Mouse (Mus musculus) WW6 (cell line): Measurements from ENCODE around the gene Nasp.

Source experiments
- DNase-seq: peaks from one replicate; pipeline ENCODE4 v3.0.0-alpha.2; 2013; ENCODE audit warnings: low read depth, low spot score

Nasp gene

DNA sequence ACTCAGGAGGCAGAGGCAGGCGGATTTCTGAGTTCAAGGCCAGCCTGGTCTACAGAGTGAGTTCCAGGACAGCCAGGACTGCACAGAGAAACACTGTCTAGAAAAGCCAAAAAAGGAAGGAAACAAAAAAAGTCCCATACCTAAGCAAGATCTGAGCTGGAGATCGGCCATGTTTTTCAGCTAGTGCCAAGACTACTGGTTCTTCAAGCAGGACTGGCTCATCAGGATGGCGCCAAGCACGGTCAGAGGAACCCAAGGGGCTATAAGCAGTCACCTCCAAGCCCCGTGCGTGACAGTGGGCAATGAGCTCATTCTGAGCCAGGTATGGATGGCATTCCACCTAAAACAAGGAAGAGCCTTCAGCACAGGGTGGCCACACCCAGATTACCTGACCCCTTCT lies 11.1 kb upstream of the Nasp start:
- no peak for DNase-seq

DNA sequence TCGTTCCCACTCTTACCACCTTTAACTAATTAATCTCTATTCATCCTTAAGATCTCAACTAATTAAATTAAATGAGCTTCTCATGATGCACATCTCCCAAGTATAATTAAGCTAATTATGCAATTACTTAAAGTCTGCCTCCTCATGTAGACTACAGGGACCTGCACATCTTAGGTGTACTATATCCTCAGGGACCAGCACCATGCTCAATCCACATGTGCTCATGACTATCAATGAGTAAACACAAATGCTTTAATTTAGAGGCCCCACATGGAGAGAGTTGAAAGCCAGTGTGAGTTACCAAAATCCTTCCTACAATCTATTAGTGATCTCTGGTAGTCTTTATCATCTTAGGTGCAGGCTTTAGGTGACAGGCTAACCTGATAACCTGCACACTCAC lies 7.5 kb upstream of the Nasp start:
- DNase-seq = no peak

DNA sequence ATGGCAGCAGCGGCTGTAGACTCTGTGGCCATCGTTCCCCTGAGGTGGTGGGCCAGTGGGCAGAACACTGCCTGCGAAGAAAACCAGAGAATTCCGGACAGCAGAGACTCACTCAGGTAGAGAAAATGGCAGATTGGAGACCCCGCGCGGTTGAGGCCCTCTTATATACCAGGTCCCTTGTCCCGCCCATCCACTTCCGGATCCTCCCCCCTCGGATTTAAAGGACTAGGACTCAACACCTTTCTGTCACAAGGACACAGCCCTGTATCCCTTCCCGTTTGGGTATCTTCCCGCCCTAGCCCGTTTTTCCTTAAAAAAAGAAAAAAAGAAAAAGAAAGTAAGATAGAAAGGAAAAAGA lies 403 bp downstream of the Nasp start:
- peak; percentile 76 for DNase-seq

DNA sequence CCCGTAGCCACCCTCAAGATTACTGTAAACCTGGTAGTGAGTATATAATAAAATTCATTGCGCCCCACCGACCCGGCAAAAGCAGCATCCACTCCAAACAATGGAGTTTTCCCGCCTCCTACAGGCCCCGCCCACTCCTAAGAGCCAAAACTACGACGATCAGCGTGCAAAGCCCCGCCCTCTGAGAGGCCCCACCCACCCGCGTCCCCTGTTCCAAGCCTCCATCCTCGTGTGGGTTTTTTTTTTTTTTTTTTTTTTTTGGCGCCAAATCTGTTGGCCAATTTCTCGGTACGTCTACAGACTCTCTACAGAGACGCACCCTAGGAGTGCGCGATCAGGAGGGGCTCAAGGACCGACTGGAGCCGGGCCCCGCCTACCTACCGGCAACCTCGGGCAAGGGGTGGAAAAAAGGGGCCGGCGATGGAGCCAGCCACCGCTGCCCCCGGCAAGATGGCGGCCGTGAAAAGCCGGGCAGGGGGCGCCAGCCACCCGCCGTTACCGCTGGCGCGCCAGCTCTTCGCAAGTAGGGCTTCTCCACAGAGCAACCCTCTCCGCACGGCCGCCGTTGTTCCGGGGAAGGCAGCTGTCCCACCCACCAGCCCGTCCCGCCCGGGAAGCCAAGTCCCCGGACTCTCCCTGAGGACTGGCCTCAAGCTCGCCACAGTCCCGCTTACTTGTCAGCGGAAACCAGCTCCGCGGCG lies 933 bp downstream of the Nasp start:
- peak; percentile 67 for DNase-seq

DNA sequence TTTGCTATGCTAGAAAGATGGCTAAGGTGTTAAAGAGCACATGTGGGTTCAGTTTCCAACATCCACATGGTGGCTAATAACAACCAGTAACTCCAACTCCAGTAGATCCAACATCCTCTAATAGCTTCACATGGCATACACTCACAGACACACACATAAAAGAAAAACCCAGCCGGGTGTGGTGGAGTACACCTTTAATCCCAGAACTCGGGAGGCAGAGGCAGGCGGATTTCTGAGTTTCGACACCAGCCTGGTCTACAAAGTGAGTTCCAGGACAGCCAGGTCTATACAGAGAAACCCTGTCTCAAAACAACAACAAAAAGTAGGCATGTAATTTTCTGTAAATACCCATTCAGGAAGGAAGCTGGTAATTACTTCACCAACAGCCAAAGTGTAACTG lies 2.9 kb downstream of the Nasp start:
- no peak for DNase-seq

DNA sequence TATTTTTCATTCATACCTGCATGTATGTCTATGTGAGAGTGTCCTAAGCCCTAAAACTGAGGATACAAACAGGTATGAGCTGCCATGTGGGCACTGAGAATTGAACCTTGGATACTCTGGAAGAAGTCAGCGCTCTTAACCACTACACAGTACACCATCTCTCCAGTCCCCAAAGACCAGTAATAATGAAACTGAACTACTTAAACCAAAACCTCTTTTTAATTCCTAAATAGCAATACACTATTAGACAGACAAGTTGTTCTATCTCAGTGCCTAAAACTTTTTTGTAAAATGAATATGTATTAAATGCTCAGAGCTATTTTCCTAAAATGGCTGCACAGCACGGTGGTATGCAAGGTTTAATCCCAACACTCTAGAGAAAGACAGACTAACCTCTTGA lies 12.5 kb downstream of the Nasp start:
- DNase-seq = no peak

DNA sequence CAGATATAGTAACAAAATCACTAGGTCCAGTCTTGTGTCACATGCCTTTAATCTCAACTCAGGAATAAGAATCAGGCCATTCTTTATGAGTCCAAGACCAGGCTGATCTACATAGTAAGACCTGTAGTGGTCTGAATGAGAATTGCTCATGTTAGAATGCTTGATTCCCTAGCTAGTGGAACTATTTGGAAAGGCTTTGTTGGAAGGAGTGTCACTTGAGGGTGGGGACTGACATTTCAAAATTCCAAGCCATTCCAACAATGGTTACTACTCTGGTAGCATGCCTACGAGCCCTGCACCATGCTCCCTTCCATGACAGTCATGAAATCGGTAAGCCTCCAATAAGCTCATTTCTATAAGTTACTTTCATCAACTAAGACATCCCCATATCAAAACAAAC lies 15.1 kb downstream of the Nasp start:
- DNase-seq = no peak

DNA sequence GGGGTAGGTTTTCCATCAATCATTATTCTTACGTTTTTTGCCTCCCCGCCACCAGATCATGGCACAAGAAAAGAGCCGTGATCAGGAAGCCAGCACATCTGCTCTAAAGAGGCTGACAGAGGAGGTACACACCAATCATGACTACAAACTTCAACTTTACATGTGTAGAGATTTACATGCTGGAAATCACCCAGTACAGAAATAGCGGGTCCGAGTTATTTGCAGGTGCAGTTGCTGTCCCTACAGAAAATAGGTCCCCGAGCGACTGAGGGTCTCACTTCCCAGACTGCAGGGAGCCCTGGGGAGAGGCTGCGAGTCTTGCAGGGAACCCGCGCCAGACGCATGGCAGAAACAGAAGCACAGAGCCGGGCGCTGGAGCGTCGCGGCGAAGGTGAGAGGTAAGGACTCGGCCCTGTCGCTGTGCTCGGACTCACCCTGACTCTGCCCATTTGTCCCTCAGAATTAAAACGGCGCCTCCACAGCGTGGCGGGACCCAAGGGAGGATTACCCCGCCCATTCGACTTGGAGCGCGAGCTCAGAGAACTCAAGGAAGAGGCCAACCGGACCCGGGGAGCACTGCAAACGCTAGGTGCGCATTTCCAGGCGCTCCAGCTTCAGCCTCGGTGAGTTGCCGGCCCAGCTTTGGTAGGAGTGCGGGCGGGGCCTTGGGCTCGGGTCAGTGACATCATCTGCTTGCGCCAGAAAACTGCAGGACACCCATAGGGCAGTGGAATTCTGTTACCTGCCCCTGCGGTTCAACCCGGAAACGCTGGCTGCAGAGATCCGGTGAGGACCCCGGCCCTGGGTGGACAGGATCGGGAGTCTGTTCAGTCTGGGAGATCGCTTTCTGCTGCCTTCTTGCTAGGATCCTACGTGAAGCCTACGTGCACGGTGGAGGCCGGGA lies 30.5 kb downstream of the Nasp start:
- DNase-seq = peak; percentile 89

DNA sequence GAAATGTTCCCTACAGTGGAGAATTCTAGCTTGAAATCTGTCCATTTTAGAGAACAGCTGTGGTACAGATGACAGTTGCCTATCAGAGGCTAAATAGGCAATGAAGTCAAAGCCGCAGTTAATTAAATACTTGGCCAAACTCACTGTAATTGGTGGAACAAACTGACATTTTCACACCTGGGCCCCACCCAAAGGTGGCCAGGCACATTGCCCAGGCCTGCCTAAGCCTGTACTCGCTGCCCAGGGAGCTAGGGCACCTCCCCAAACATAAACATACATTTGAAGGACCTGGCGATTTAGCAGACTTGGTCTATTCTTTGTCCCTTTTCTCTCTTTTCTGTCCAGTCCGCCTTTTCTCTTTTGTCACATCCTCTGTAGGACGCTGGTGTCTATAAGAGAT lies 31.4 kb downstream of the Nasp start, which contains the start of gene Ccdc17:
Gene Ccdc17 (plus strand): TSS at position 276 of the 400 bp plus-strand sequence.
- DNase-seq = no peak

DNA sequence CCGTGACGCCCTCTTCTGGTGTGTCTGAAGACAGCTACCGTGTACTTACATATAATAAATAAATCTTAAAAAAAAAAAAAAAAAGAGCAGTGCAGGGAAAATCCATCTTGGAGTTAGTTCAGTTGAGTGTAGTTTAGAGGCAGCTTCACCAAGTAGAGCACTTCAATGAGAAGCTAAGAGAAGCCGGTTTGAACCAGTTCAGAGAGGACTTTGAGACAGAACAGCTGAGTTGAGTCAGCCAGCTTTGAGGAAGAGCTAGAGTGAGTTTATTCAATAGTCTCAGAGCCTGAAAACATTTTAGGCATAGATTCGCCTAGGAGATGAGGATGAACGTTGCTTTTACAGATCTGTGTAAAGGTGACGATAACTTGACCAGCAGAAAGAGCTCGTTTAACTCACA lies 31.9 kb downstream of the Nasp start:
- DNase-seq = no peak

DNA sequence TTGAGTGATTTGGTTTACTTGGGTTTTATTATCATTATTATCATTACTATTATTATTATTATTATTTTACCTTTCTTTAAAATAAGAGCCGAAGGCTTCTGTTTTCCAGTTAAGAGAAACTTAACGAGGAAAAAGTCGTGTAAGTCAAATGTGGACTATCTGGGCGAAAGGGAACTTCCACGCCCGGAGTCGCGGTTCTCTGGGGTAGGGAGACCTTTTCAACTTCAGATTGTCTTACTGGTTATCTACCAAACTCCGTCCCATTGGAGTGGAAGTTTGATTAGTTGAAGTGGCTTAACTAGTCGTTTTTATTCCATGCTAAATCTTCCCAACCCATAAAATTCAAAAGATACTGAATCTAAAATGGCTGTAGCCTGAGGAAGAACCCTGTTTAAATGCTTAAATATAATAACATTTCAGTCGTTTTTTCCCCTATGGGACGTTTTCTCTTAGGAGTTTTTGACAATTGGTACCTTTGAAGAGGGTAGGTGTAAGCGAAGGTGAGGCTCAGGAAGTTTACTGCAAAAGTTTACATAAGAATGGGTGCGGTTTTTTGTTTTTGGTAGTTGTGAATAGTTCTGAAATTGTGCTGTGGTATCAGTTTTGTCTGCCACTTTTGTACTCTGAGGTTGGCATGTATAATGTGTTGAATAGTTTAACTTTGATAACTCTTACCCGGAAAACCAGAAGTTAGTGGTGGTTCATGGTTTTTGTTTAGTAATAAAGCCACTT lies 69.4 kb downstream of the Nasp start:
- no peak for DNase-seq

DNA sequence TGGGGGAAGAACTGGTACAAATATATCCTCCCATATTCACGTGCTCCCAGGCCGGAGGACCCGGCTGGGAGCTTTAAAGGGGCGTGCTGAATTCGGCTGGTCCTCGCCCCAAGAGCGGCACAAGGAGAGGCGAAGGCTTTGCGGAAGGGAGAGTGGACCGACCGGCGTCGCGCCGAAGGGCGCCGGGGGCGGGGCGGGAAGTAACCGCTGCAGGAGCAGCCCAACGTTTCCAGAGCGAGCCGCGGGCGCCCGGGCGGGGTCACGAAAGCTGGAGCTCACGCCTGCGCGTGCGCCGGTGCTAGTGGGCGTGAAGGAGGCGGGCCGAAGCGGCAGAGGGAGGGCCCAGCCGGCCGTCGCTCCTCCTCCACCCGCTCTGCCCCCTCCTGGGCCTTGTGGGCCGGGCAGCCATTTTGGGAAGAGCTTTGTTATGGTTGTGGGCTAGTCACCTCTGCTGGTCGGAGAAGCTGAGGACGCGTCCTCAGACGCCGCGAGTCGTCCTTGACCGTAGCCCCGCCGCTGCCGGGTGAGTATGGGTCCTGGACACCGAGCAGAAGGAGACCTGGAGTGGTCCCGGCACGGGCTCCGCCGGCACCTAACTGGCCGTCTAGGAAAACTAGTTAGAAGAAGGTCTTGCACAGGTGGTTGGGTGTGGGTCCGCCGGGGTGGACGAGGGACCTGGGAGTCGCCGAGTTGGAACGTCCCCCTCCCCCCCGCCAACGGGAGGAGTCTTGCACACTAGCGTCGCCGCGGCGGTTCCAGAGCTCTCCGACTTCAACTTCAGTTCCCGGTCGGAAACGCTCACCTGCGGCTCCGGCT lies 70.2 kb downstream of the Nasp start, which contains the start of gene Gpbp1l1:
Gene Gpbp1l1 (plus strand): TSS at position 353 of the 816 bp plus-strand sequence.
- peak; percentile 87 for DNase-seq

DNA sequence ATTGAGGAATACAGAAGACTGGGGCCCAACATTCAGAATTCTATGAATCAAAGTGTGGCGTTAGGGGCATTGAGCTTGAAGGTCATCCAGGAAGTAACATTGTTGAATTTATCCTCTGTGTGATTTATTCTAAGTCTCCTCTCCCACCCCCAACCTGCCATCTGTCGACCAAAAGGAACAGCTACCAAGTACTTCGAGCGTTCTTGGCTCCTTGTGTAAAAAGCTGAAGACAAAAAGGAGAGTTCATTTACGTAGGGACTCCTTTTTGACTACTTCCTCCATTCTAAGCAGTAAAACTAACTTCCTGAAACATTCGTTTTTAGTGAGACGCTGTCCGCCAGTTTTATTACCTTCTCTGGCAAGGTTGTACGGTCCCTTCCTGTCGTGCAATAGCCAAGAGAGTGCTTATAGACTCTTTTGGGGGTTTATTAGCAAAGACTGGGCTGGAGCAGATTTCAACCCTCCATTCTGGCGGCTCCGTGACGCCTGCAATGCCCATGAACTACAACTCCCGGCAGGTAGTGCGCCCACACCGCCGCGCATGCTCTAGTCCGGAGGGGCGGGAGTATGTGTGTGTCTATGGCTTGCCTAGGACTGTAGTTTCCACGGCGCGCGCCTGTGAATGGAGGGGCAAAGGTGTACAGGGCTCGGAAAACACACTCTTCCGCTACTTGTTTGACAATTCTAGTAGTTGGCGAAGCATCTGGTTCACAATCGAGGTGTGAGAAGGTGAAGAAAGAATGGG lies 71.0 kb downstream of the Nasp start:
- DNase-seq = peak; percentile 84

DNA sequence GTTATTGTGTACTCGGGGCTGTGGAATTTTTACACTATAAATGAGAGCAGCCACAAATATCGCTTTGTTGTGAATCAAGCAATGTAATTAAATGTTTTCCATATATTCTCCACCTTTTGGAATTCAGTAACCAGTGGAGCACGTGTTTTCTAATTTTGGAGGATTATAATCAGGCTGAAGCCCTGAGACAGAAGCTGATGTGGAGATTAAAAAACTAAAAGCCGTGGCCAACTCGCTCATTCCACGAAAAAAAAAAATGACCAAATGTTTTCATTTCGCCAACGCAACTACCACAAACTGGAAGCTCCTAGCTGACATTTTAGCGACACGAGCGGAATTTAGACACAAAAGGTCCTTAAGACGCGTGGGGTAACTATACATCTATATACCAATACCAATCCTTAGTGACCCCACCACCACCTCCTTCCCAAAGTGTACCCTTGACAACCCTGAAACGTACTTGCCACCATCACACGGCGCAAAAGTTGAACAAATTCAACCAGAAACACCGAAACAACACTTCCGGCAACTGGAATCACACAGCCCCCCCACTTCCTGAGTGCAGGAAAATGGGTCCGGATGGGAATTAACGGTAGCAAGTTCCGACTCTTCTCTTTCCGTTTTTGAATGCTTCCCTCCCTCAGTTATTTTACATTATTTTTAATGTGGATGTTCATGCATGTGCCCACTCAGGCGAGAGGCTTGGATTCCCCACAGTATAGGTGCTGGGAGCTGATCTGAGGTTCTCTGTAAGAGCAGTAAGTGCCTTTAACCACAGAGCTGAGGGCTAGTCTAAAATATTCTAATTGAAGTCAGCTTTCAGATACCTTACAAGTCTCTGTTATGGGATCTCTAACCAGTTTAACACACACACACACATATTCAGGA lies 72.1 kb downstream of the Nasp start, which contains the start of gene Tmem69:
Gene Tmem69 (minus strand): TSS at position 524 of the 888 bp plus-strand sequence.
- peak; percentile 49 for DNase-seq

DNA sequence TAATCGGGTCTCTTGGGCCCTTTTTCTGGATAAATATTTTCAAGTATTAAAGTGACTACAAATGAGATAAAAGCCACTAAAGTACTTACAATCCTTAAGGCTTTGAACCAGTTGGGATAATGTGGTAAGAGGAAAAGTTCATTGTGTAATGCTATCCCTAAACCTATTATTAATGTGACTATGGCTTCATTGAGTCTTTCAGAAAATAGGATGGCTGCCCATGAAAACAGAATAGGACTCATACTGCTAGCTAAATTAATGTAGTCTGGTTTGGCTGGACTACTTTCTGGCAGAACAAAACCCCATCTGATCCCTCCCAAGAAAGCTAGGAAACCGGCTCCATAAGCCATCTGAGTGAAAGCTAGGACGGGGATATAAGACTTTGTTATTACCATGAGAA lies 74.7 kb downstream of the Nasp start:
- DNase-seq = no peak
